Mouse (Mus musculus) lung, embryonic 14.5 days (tissue): ENCODE results near the gene Capn5. TPM values are rescaled to one million over a fixed set of nuclear protein-coding genes. Genes with fewer than 3 reads are reported as not detected.

Experiments
- ATAC-seq: fragments of 200-750 bp; cut with Nextera tagmentation; 2 replicates; pipeline ENCODE4 v1.8.0; 2017; ENCODE audit warnings: mild to moderate bottlenecking, moderate TSS enrichment, moderate library complexity; ENCODE audit not compliant: insufficient read depth
- DNase-seq: peaks from one replicate; pipeline ENCODE4 v3.0.0-alpha.2; 2015
- H3K27ac ChIP-seq: fragments of 300-500 bp; sonication (generic); 2 replicates; pipeline ENCODE4 v1.5.1; 2014; ENCODE audit warnings: low read depth, mild to moderate bottlenecking, moderate library complexity
- H3K27me3 ChIP-seq: fragments of 300-500 bp; sonication (generic); 2 replicates; pipeline ENCODE4 v1.6.1; 2014; ENCODE audit warnings: low read length, control low read depth; ENCODE audit not compliant: insufficient read depth
- H3K36me3 ChIP-seq: fragments of 300-500 bp; sonication (generic); 2 replicates; pipeline ENCODE4 v1.6.1; 2014; ENCODE audit warnings: control low read depth; ENCODE audit not compliant: insufficient read depth
- H3K4me1 ChIP-seq: fragments of 300-500 bp; sonication (generic); 2 replicates; pipeline ENCODE4 v1.6.1; 2014; ENCODE audit warnings: antibody characterized with exemption, control low read depth; ENCODE audit not compliant: insufficient read depth
- H3K4me2 ChIP-seq: fragments of 300-500 bp; sonication (generic); 2 replicates; pipeline ENCODE4 v1.6.1; 2014; ENCODE audit warnings: mild to moderate bottlenecking
- H3K4me3 ChIP-seq: fragments of 300-500 bp; sonication (generic); 2 replicates; pipeline ENCODE4 v1.5.1; 2014; ENCODE audit warnings: low read depth, low read length
- H3K9ac ChIP-seq: fragments of 300-500 bp; sonication (generic); 2 replicates; pipeline ENCODE4 v1.6.1; 2014
- H3K9me3 ChIP-seq: fragments of 300-500 bp; sonication (generic); 2 replicates; pipeline ENCODE4 v1.6.1; 2016; ENCODE audit warnings: low read depth, low read length, control low read depth
- CTCF ChIP-seq: IDR thresholded peaks from 2 replicates; pipeline ENCODE4 v1.5.1; 2016; ENCODE audit warnings: antibody characterized with exemption, low read depth
- WGBS: fragments of 180-500 bp; shearing (Covaris S2); extraction: QIAGEN DNeasy Blood & Tissue Kit; methylation state at CpG from one replicate; pipeline ENCODE4 v1.1.7; 2014; 5-methylcytosine and 5-hydroxymethylcytosine counted together
- polyA plus RNA-seq: library from polyadenylated mRNA; unstranded; fragments of >200 nt; fragmentation: Nextera tagmentation; extraction: Ambion mirVana; gene quantifications from 2 replicates; pipeline ENCODE4 v1.2.1, GENCODE M21; 2014

Capn5 gene
- polyA plus RNA-seq, 1 experiment from 2014 or later: 4.5 TPM

- no peak for TF ChIP-seq CTCF
- Histone ChIP-seq H3K9me3 (no peaks in the 10 kb centered on the region), H3K9ac (peak overlapping the region; percentile 23; the same call in 1 of the 2 replicates), H3K4me2 (no peak overlapping the region), H3K4me1 (peaks cover 38% of the 10 kb centered on the region), H3K4me3 (no peak overlapping the region), H3K27me3 (no peaks in the 10 kb centered on the region), H3K27ac (peak overlapping the region; percentile 73), H3K36me3 (no peaks in the 10 kb centered on the region)
- DNase-seq: no peak
- ATAC-seq: no peak
- WGBS: 71% methylated on average over 9 of the region's 9 CpGs
These were observed 13.6 kb downstream of the Capn5 start for GRCm38 (mm10) chr7:98164382-98164998.

GRCm38 (mm10) chr7:98163700-98164099 lies 14.4 kb downstream of the Capn5 start:
- Histone ChIP-seq H3K4me1 (peaks cover 45% of the 10 kb centered on the region), H3K4me2 (no peak overlapping the region), H3K27ac (no peak overlapping the region; the same call in 1 of the 2 replicates), H3K36me3 (no peaks in the 10 kb centered on the region), H3K27me3 (no peaks in the 10 kb centered on the region), H3K9ac (no peak overlapping the region), H3K4me3 (no peak overlapping the region), H3K9me3 (no peaks in the 10 kb centered on the region)
- 31% methylated on average over 3 of the region's 3 CpGs for WGBS
- DNase-seq: peak; percentile 59
- TF ChIP-seq CTCF: no peak
- ATAC-seq: no peak

GRCm38 (mm10) chr7:98162239-98162638 lies 15.8 kb downstream of the Capn5 start:
- Histone ChIP-seq H3K9ac (no peak overlapping the region), H3K27ac (no peak overlapping the region), H3K4me1 (peaks cover 45% of the 10 kb centered on the region), H3K27me3 (no peaks in the 10 kb centered on the region), H3K4me3 (no peak overlapping the region), H3K9me3 (no peaks in the 10 kb centered on the region), H3K4me2 (no peak overlapping the region), H3K36me3 (no peaks in the 10 kb centered on the region)
- WGBS: 62% methylated on average over 6 of the region's 6 CpGs
- no peak for TF ChIP-seq CTCF
- DNase-seq (no peak), ATAC-seq (no peak)

GRCm38 (mm10) chr7:98160041-98160740 lies 17.9 kb downstream of the Capn5 start:
- ATAC-seq (peak; percentile 16; the same call in 1 of the 2 replicates), DNase-seq (peak; percentile 69)
- 15% methylated on average over 8 of the region's 8 CpGs for WGBS
- Histone ChIP-seq H3K4me3 (no peak overlapping the region), H3K36me3 (no peaks in the 10 kb centered on the region), H3K9ac (no peak overlapping the region; the same call in 1 of the 2 replicates), H3K27ac (peak overlapping the region; percentile 40), H3K4me2 (no peak overlapping the region), H3K27me3 (no peaks in the 10 kb centered on the region), H3K9me3 (no peaks in the 10 kb centered on the region), H3K4me1 (peaks cover 45% of the 10 kb centered on the region)
- TF ChIP-seq CTCF: no peak

GRCm38 (mm10) chr7:98158481-98158880 lies 19.6 kb downstream of the Capn5 start:
- 26% methylated on average over 8 of the region's 8 CpGs for WGBS
- no peaks in the 10 kb centered on the region for H3K27me3 ChIP-seq
- H3K9me3 ChIP-seq: no peaks in the 10 kb centered on the region
- no peak for TF ChIP-seq CTCF
- peak; percentile 36; the same call in 1 of the 2 replicates for ATAC-seq
- no peak overlapping the region for H3K9ac ChIP-seq
- no peak overlapping the region for H3K4me3 ChIP-seq
- DNase-seq: peak; percentile 76
- H3K27ac ChIP-seq: peak overlapping the region; percentile 60; the same call in 1 of the 2 replicates
- peaks cover 38% of the 10 kb centered on the region for H3K4me1 ChIP-seq
- peak overlapping the region; percentile 23; the same call in 1 of the 2 replicates for H3K4me2 ChIP-seq
- no peaks in the 10 kb centered on the region for H3K36me3 ChIP-seq

- Histone ChIP-seq H3K36me3 (no peaks in the 10 kb centered on the region), H3K9ac (no peak overlapping the region), H3K27me3 (no peaks in the 10 kb centered on the region), H3K4me3 (no peak overlapping the region), H3K4me1 (peaks cover 38% of the 10 kb centered on the region), H3K9me3 (no peaks in the 10 kb centered on the region), H3K4me2 (peak overlapping the region; percentile 23; the same call in 1 of the 2 replicates), H3K27ac (peak overlapping the region; percentile 16; the same call in 1 of the 2 replicates)
- no peak for ATAC-seq
- 55% methylated on average over 5 of the region's 5 CpGs for WGBS
- DNase-seq: no peak
- TF ChIP-seq CTCF: no peak
These were observed 20.3 kb downstream of the Capn5 start for GRCm38 (mm10) chr7:98157636-98158332.

GRCm38 (mm10) chr7:98156280-98156665 lies 21.8 kb downstream of the Capn5 start:
- DNase-seq: no peak
- no peaks in the 10 kb centered on the region for H3K27me3 ChIP-seq
- ATAC-seq: no peak
- peaks cover 29% of the 10 kb centered on the region for H3K4me1 ChIP-seq
- H3K27ac ChIP-seq: no peak overlapping the region; the same call in 1 of the 2 replicates
- H3K9ac ChIP-seq: no peak overlapping the region
- H3K9me3 ChIP-seq: no peaks in the 10 kb centered on the region
- 53% methylated on average over 3 of the region's 3 CpGs for WGBS
- no peak for TF ChIP-seq CTCF
- no peaks in the 10 kb centered on the region for H3K36me3 ChIP-seq
- H3K4me2 ChIP-seq: no peak overlapping the region
- H3K4me3 ChIP-seq: no peak overlapping the region
